Mouse (Mus musculus): ENCODE data around the gene Rec8. TPM values are rescaled to one million over a fixed set of nuclear protein-coding genes. Genes with fewer than 3 reads are reported as not detected.

Rec8 gene
- polyA plus RNA-seq, 1 experiment from 2014 or later = 11.3 TPM

Other genes with a start within 250 kb of the Rec8 start
- gene Dhrs4, start 139.3 kb upstream of the Rec8 start, polyA plus RNA-seq (2015; fragmentation: Nextera tagmentation; extraction: Ambion mirVana) = 43.3 and 48.2 TPM in 2 replicates
- gene Carmil3, start 127.4 kb upstream of the Rec8 start, polyA plus RNA-seq (2015; fragmentation: Nextera tagmentation; extraction: Ambion mirVana) = 29.4 and 38.1 TPM in 2 replicates
- 9.9 and 18.0 TPM in 2 replicates for gene Cpne6, start 107.6 kb upstream of the Rec8 start, polyA plus RNA-seq (2015; fragmentation: Nextera tagmentation; extraction: Ambion mirVana)
- not detected in 2 replicates for gene Nrl, start 93.1 kb upstream of the Rec8 start, polyA plus RNA-seq (2015; fragmentation: Nextera tagmentation; extraction: Ambion mirVana)
- gene Pck2, start 77.8 kb upstream of the Rec8 start, polyA plus RNA-seq (2015; fragmentation: Nextera tagmentation; extraction: Ambion mirVana) = 23.3 and 23.6 TPM in 2 replicates
- 123 and 127 TPM in 2 replicates for gene Dcaf11, start 58.0 kb upstream of the Rec8 start, polyA plus RNA-seq (2015; fragmentation: Nextera tagmentation; extraction: Ambion mirVana)
- gene A730061H03Rik, start 57.6 kb upstream of the Rec8 start, polyA plus RNA-seq (2015; fragmentation: Nextera tagmentation; extraction: Ambion mirVana) = 0.63 and 2.3 TPM in 2 replicates
- gene Fitm1, start 42.4 kb upstream of the Rec8 start, polyA plus RNA-seq (2015; fragmentation: Nextera tagmentation; extraction: Ambion mirVana) = not detected in 2 replicates
- gene Psme1, start 39.9 kb upstream of the Rec8 start, polyA plus RNA-seq (2015; fragmentation: Nextera tagmentation; extraction: Ambion mirVana) = 185 and 197 TPM in 2 replicates
- gene Emc9, start 32.7 kb upstream of the Rec8 start, polyA plus RNA-seq (2015; fragmentation: Nextera tagmentation; extraction: Ambion mirVana) = 12.9 and 23.4 TPM in 2 replicates
- 179 and 182 TPM in 2 replicates for gene Psme2, start 26.9 kb upstream of the Rec8 start, polyA plus RNA-seq (2015; fragmentation: Nextera tagmentation; extraction: Ambion mirVana)
- gene Rnf31, start 26.3 kb upstream of the Rec8 start, polyA plus RNA-seq (2015; fragmentation: Nextera tagmentation; extraction: Ambion mirVana) = 16.9 and 22.5 TPM in 2 replicates
- 7.8 and 11.8 TPM in 2 replicates for gene Irf9, start 14.5 kb upstream of the Rec8 start, polyA plus RNA-seq (2015; fragmentation: Nextera tagmentation; extraction: Ambion mirVana)
- 92.5 and 110 TPM in 2 replicates for gene Ipo4, start 17.9 kb downstream of the Rec8 start, polyA plus RNA-seq (2015; fragmentation: Nextera tagmentation; extraction: Ambion mirVana)
- gene Gm49378, start 19.9 kb downstream of the Rec8 start, polyA plus RNA-seq (2015; fragmentation: Nextera tagmentation; extraction: Ambion mirVana) = 0.67 and 3.8 TPM in 2 replicates
- gene Tm9sf1, start 25.8 kb downstream of the Rec8 start, polyA plus RNA-seq (2015; fragmentation: Nextera tagmentation; extraction: Ambion mirVana) = 62.1 and 66.2 TPM in 2 replicates
- gene Tssk4, start 32.1 kb downstream of the Rec8 start, polyA plus RNA-seq (2015; fragmentation: Nextera tagmentation; extraction: Ambion mirVana) = 0.29 and 0.51 TPM in 2 replicates
- 63.5 and 71.3 TPM in 2 replicates for gene Mdp1, start 42.5 kb downstream of the Rec8 start, polyA plus RNA-seq (2015; fragmentation: Nextera tagmentation; extraction: Ambion mirVana)
- 52.5 and 62.6 TPM in 2 replicates for gene Gmpr2, start 53.9 kb downstream of the Rec8 start, polyA plus RNA-seq (2015; fragmentation: Nextera tagmentation; extraction: Ambion mirVana)
- 514 and 544 TPM in 2 replicates for gene Nedd8, start 54.1 kb downstream of the Rec8 start, polyA plus RNA-seq (2015; fragmentation: Nextera tagmentation; extraction: Ambion mirVana)
- gene Tinf2, start 63.8 kb downstream of the Rec8 start, polyA plus RNA-seq (2015; fragmentation: Nextera tagmentation; extraction: Ambion mirVana) = 31.4 and 32.6 TPM in 2 replicates
- gene Tgm1, start 95.9 kb downstream of the Rec8 start, polyA plus RNA-seq (2015; fragmentation: Nextera tagmentation; extraction: Ambion mirVana) = 0.26 and 0.28 TPM in 2 replicates
- 52.6 and 53.3 TPM in 2 replicates for gene Rabggta, start 104.2 kb downstream of the Rec8 start, polyA plus RNA-seq (2015; fragmentation: Nextera tagmentation; extraction: Ambion mirVana)
- 81.9 and 83.5 TPM in 2 replicates for gene Dhrs1, start 127.7 kb downstream of the Rec8 start, polyA plus RNA-seq (2015; fragmentation: Nextera tagmentation; extraction: Ambion mirVana)
- gene Nop9, start 127.7 kb downstream of the Rec8 start, polyA plus RNA-seq (2015; fragmentation: Nextera tagmentation; extraction: Ambion mirVana) = 36.4 and 46.0 TPM in 2 replicates
- 0.21 TPM in 1 of 2 replicates, not detected in the other for gene Cideb, start 140.4 kb downstream of the Rec8 start, polyA plus RNA-seq (2015; fragmentation: Nextera tagmentation; extraction: Ambion mirVana)
- 0.21 and 0.38 TPM in 2 replicates for gene Ltb4r2, start 143.4 kb downstream of the Rec8 start, polyA plus RNA-seq (2015; fragmentation: Nextera tagmentation; extraction: Ambion mirVana)
- gene Ltb4r1, start 147.9 kb downstream of the Rec8 start, polyA plus RNA-seq (2015; fragmentation: Nextera tagmentation; extraction: Ambion mirVana) = 0.24 and 0.25 TPM in 2 replicates
- 3.2 and 3.7 TPM in 2 replicates for gene Adcy4, start 166.1 kb downstream of the Rec8 start, polyA plus RNA-seq (2015; fragmentation: Nextera tagmentation; extraction: Ambion mirVana)
- gene Ripk3, start 170.8 kb downstream of the Rec8 start, polyA plus RNA-seq (2015; fragmentation: Nextera tagmentation; extraction: Ambion mirVana) = 2.7 and 3.2 TPM in 2 replicates
- gene Nfatc4, start 205.1 kb downstream of the Rec8 start, polyA plus RNA-seq (2015; fragmentation: Nextera tagmentation; extraction: Ambion mirVana) = 11.7 and 12.3 TPM in 2 replicates
- gene Nynrin, start 236.0 kb downstream of the Rec8 start, polyA plus RNA-seq (2015; fragmentation: Nextera tagmentation; extraction: Ambion mirVana) = 11.3 and 13.2 TPM in 2 replicates

All from forebrain, embryonic 16.5 days (tissue).